Mouse (Mus musculus) spleen, embryonic (tissue): ENCODE measurements around the gene Lrrfip1.

Experiments used
- CTCF ChIA-PET: fragments of 350-600 bp; sonication (Branson Sonifier 250); formaldehyde crosslinking; loops from one replicate; lab custom pipeline; 2022; lab: Charles Lee

The Lrrfip1 gene

GRCm38 (mm10) chr1:90997641-90998040 is 896 bp upstream of the Lrrfip1 start:
- CTCF ChIA-PET: no interaction called here

GRCm38 (mm10) chr1:90998891-90999611 is 514 bp downstream of the Lrrfip1 start:
- CTCF ChIA-PET: no interaction called here

GRCm38 (mm10) chr1:90999911-91000601 is 1.5 kb downstream of the Lrrfip1 start:
- CTCF ChIA-PET: no interaction called here

- CTCF ChIA-PET: no interaction called here
Observed at GRCm38 (mm10) chr1:91001101-91001500, 2.6 kb downstream of the Lrrfip1 start.

- CTCF ChIA-PET: no interaction called here
Observed at GRCm38 (mm10) chr1:91001871-91002539, 3.5 kb downstream of the Lrrfip1 start.

GRCm38 (mm10) chr1:91002641-91003040 is 4.1 kb downstream of the Lrrfip1 start:
- CTCF ChIA-PET: no interaction called here

GRCm38 (mm10) chr1:91003522-91004253 is 5.2 kb downstream of the Lrrfip1 start:
- CTCF ChIA-PET: interaction anchor here (0.5 kb wide), 1 partner anchor 94 kb away, joined by 3 read pairs; no protein-coding TSS in a partner anchor

GRCm38 (mm10) chr1:91006037-91006436 is 7.5 kb downstream of the Lrrfip1 start:
- CTCF ChIA-PET: interaction anchor here (0.5 kb wide), 1 partner anchor 92 kb away, joined by 8 read pairs; no protein-coding TSS in a partner anchor

- CTCF ChIA-PET: no interaction called here
Observed at GRCm38 (mm10) chr1:91006708-91007107, 8.2 kb downstream of the Lrrfip1 start.

GRCm38 (mm10) chr1:91008147-91008682 is 9.7 kb downstream of the Lrrfip1 start:
- CTCF ChIA-PET: no interaction called here

GRCm38 (mm10) chr1:91008746-91009145 is 10.2 kb downstream of the Lrrfip1 start:
- CTCF ChIA-PET: no interaction called here

- CTCF ChIA-PET: no interaction called here
Observed at GRCm38 (mm10) chr1:91009266-91009665, 10.7 kb downstream of the Lrrfip1 start.

GRCm38 (mm10) chr1:91010216-91010615 is 11.7 kb downstream of the Lrrfip1 start:
- CTCF ChIA-PET: no interaction called here

GRCm38 (mm10) chr1:91010716-91011115 is 12.2 kb downstream of the Lrrfip1 start:
- CTCF ChIA-PET: no interaction called here

- CTCF ChIA-PET: no interaction called here
Observed at GRCm38 (mm10) chr1:91011336-91011735, 12.8 kb downstream of the Lrrfip1 start.

- CTCF ChIA-PET: no interaction called here
Observed at GRCm38 (mm10) chr1:91013803-91014202, 15.3 kb downstream of the Lrrfip1 start.

- CTCF ChIA-PET: no interaction called here
Observed at GRCm38 (mm10) chr1:91015571-91015970, 17.0 kb downstream of the Lrrfip1 start.

- CTCF ChIA-PET: no interaction called here
Observed at GRCm38 (mm10) chr1:91017111-91017758, 18.7 kb downstream of the Lrrfip1 start.

- CTCF ChIA-PET: no interaction called here
Observed at GRCm38 (mm10) chr1:91019346-91019745, 20.8 kb downstream of the Lrrfip1 start.

- CTCF ChIA-PET: interaction anchor here (0.7 kb wide), 1 partner anchor 9 kb away, joined by 4 read pairs; no protein-coding TSS in a partner anchor
Observed at GRCm38 (mm10) chr1:91021304-91021703, 22.8 kb downstream of the Lrrfip1 start.
